Mouse (Mus musculus) liver, embryonic 14.5 days (tissue): ENCODE measurements around the gene Fn3k.
A peak's percentile ranks its signal among the peaks of the same experiment; 100 is the strongest.

ENCODE experiments used
- CTCF ChIP-seq: IDR thresholded peaks from 2 replicates; pipeline ENCODE4 v1.5.1; 2016; ENCODE audit warnings: antibody characterized with exemption, low read depth, control low read depth
- EP300 ChIP-seq: IDR thresholded peaks from 2 replicates; pipeline ENCODE4 v1.6.1; 2016; ENCODE audit warnings: antibody characterized with exemption, low read depth

- TF ChIP-seq CTCF (peak; percentile 42), EP300 (peak; percentile 81)
Observed at GRCm38 (mm10) chr11:121437236-121437635, 2.5 kb downstream of the Fn3k start.
